Mouse (Mus musculus): ENCODE results near the gene Acsl5. TPM values are rescaled to one million over a fixed set of nuclear protein-coding genes. Genes with fewer than 3 reads are reported as not detected.
A peak's percentile ranks its signal among the peaks of the same experiment; 100 is the strongest.

Acsl5 gene
- polyA plus RNA-seq, 1 experiment from 2014 or later = 17.1 TPM

GRCm38 (mm10) chr19:55316901-55317300, 65.2 kb downstream of the Acsl5 start:
- Histone ChIP-seq H3K4me3 (peak overlapping the region; percentile 90), H3K9ac (peak overlapping the region; percentile 87; the same call in 1 of the 2 replicates), H3K36me3 (peaks cover 5% of the 10 kb centered on the region), H3K4me1 (replicated peaks) (peaks cover 46% of the 10 kb centered on the region), H3K4me2 (peak overlapping the region; percentile 93), H3K9me3 (no peaks in the 10 kb centered on the region), H3K27me3 (no peaks in the 10 kb centered on the region), H3K27ac (replicated peaks) (no peak overlapping the region)
- ATAC-seq (ENCODE audit: low read depth) = no peak
- WGBS = 65% methylated on average over 10 of the region's 10 CpGs

GRCm38 (mm10) chr19:55319036-55319435, 67.3 kb downstream of the Acsl5 start:
- WGBS = 85% methylated on average over 3 of the region's 3 CpGs
- H3K4me3 ChIP-seq = no peak overlapping the region
- peaks cover 16% of the 10 kb centered on the region; the same call in 1 of the 2 replicates for H3K36me3 ChIP-seq
- no peak for ATAC-seq (ENCODE audit: low read depth)
- no peak overlapping the region for H3K9ac ChIP-seq
- no peaks in the 10 kb centered on the region for H3K27me3 ChIP-seq
- no peak overlapping the region for H3K27ac ChIP-seq (replicated peaks)
- H3K4me2 ChIP-seq = no peak overlapping the region
- H3K4me1 ChIP-seq (replicated peaks) = peaks cover 34% of the 10 kb centered on the region
- H3K9me3 ChIP-seq = no peaks in the 10 kb centered on the region

- H3K4me3 ChIP-seq = no peak overlapping the region
- no peak overlapping the region for H3K27ac ChIP-seq (replicated peaks)
- WGBS = 71% methylated on average over 5 of the region's 5 CpGs
- H3K4me1 ChIP-seq (replicated peaks) = peaks cover 30% of the 10 kb centered on the region
- H3K27me3 ChIP-seq = no peaks in the 10 kb centered on the region
- ATAC-seq (ENCODE audit: low read depth) = no peak
- H3K4me2 ChIP-seq = no peak overlapping the region
- peaks cover 16% of the 10 kb centered on the region; the same call in 1 of the 2 replicates for H3K36me3 ChIP-seq
- no peaks in the 10 kb centered on the region for H3K9me3 ChIP-seq
- H3K9ac ChIP-seq = no peak overlapping the region
These were observed 67.8 kb downstream of the Acsl5 start for GRCm38 (mm10) chr19:55319521-55319920.

- 94% methylated on average over 8 of the region's 8 CpGs for WGBS
- no peak for ATAC-seq (ENCODE audit: low read depth)
These were observed 70.9 kb downstream of the Acsl5 start for GRCm38 (mm10) chr19:55322604-55323003.

GRCm38 (mm10) chr19:55327510-55327909, 75.8 kb downstream of the Acsl5 start:
- H3K9me3 ChIP-seq = no peaks in the 10 kb centered on the region
- ATAC-seq (ENCODE audit: low read depth) = no peak
- WGBS = 86% methylated on average over 4 of the region's 4 CpGs
- H3K9ac ChIP-seq = no peak overlapping the region
- peaks cover 51% of the 10 kb centered on the region for H3K36me3 ChIP-seq
- no peak overlapping the region for H3K27ac ChIP-seq (replicated peaks)
- no peak overlapping the region for H3K4me3 ChIP-seq
- no peaks in the 10 kb centered on the region for H3K27me3 ChIP-seq
- no peak overlapping the region for H3K4me2 ChIP-seq
- H3K4me1 ChIP-seq (replicated peaks) = no peaks in the 10 kb centered on the region

More at GRCm38 (mm10) chr19:55322604-55323003, 70.9 kb downstream of the Acsl5 start:
- Histone ChIP-seq H3K9me3 (no peaks in the 10 kb centered on the region), H3K36me3 (peaks cover 20% of the 10 kb centered on the region), H3K4me1 (replicated peaks) (peaks cover 7% of the 10 kb centered on the region; the same call in 1 of the 2 replicates), H3K27me3 (no peaks in the 10 kb centered on the region), H3K4me2 (no peak overlapping the region), H3K9ac (no peak overlapping the region), H3K27ac (replicated peaks) (no peak overlapping the region), H3K4me3 (no peak overlapping the region)

GRCm38 (mm10) chr19:55331776-55332175, 80.0 kb downstream of the Acsl5 start:
- H3K4me2 ChIP-seq = no peak overlapping the region
- no peaks in the 10 kb centered on the region for H3K9me3 ChIP-seq
- no peak overlapping the region for H3K27ac ChIP-seq (replicated peaks)
- ATAC-seq (ENCODE audit: low read depth) = no peak
- no peaks in the 10 kb centered on the region for H3K27me3 ChIP-seq
- H3K9ac ChIP-seq = no peak overlapping the region
- WGBS = 95% methylated on average over 5 of the region's 5 CpGs
- peaks cover 33% of the 10 kb centered on the region for H3K36me3 ChIP-seq
- no peak overlapping the region for H3K4me3 ChIP-seq
- 0 out of 2 replicates have a peak, but pooled peaks cover 3% of the 10 kb centered on the region for H3K4me1 ChIP-seq (replicated peaks)

- H3K36me3 ChIP-seq = peaks cover 32% of the 10 kb centered on the region
- H3K4me2 ChIP-seq = no peak overlapping the region
- H3K27me3 ChIP-seq = no peaks in the 10 kb centered on the region
- 93% methylated on average over 8 of the region's 8 CpGs for WGBS
- 0 out of 2 replicates have a peak, but pooled peaks cover 8% of the 10 kb centered on the region for H3K4me1 ChIP-seq (replicated peaks)
- H3K27ac ChIP-seq (replicated peaks) = no peak overlapping the region
- no peak overlapping the region for H3K4me3 ChIP-seq
- H3K9ac ChIP-seq = no peak overlapping the region
- no peaks in the 10 kb centered on the region for H3K9me3 ChIP-seq
- peak; percentile 85 for ATAC-seq (ENCODE audit: low read depth)
These were observed 81.0 kb downstream of the Acsl5 start for GRCm38 (mm10) chr19:55332641-55333268.

- no peak for ATAC-seq (ENCODE audit: low read depth)
- no peak overlapping the region for H3K27ac ChIP-seq (replicated peaks)
These were observed 84.1 kb downstream of the Acsl5 start for GRCm38 (mm10) chr19:55335881-55336280.

GRCm38 (mm10) chr19:55336441-55336840, 84.7 kb downstream of the Acsl5 start:
- H3K9me3 ChIP-seq = no peaks in the 10 kb centered on the region
- ATAC-seq (ENCODE audit: low read depth) = no peak
- WGBS = 83% methylated on average over 12 of the region's 12 CpGs
- H3K9ac ChIP-seq = no peak overlapping the region
- H3K27me3 ChIP-seq = no peaks in the 10 kb centered on the region
- no peak overlapping the region for H3K4me3 ChIP-seq
- H3K36me3 ChIP-seq = 0 out of 2 replicates have a peak, but pooled peaks cover 2% of the 10 kb centered on the region
- 0 out of 2 replicates have a peak, but pooled peaks cover 8% of the 10 kb centered on the region for H3K4me1 ChIP-seq (replicated peaks)
- H3K27ac ChIP-seq (replicated peaks) = no peak overlapping the region
- H3K4me2 ChIP-seq = no peak overlapping the region

More at GRCm38 (mm10) chr19:55335881-55336280, 84.1 kb downstream of the Acsl5 start:
- H3K36me3 ChIP-seq = peaks cover 6% of the 10 kb centered on the region
- 0 out of 2 replicates have a peak, but pooled peaks cover 8% of the 10 kb centered on the region for H3K4me1 ChIP-seq (replicated peaks)
- no peak overlapping the region for H3K9ac ChIP-seq
- no peak overlapping the region for H3K4me3 ChIP-seq
- no peaks in the 10 kb centered on the region for H3K9me3 ChIP-seq
- WGBS = 96% methylated on average over 1 of the region's 1 CpGs
- H3K4me2 ChIP-seq = no peak overlapping the region
- no peaks in the 10 kb centered on the region for H3K27me3 ChIP-seq

- Histone ChIP-seq H3K9ac (no peak overlapping the region), H3K27me3 (no peaks in the 10 kb centered on the region), H3K4me3 (no peak overlapping the region), H3K9me3 (no peaks in the 10 kb centered on the region), H3K4me2 (no peak overlapping the region), H3K27ac (replicated peaks) (no peak overlapping the region), H3K36me3 (no peaks in the 10 kb centered on the region), H3K4me1 (replicated peaks) (0 out of 2 replicates have a peak, but pooled peaks cover 8% of the 10 kb centered on the region)
- WGBS = 81% methylated on average over 9 of the region's 9 CpGs
- ATAC-seq (ENCODE audit: low read depth) = no peak
These were observed 85.3 kb downstream of the Acsl5 start for GRCm38 (mm10) chr19:55337066-55337465.

GRCm38 (mm10) chr19:55337664-55338063, 85.9 kb downstream of the Acsl5 start:
- WGBS = 92% methylated on average over 10 of the region's 10 CpGs

GRCm38 (mm10) chr19:55340521-55340920, 88.8 kb downstream of the Acsl5 start:
- Histone ChIP-seq H3K36me3 (no peaks in the 10 kb centered on the region), H3K9ac (no peak overlapping the region), H3K4me2 (no peak overlapping the region), H3K4me1 (replicated peaks) (0 out of 2 replicates have a peak, but pooled peaks cover 8% of the 10 kb centered on the region), H3K27me3 (no peaks in the 10 kb centered on the region), H3K27ac (replicated peaks) (no peak overlapping the region), H3K9me3 (no peaks in the 10 kb centered on the region), H3K4me3 (no peak overlapping the region)
- no peak for ATAC-seq (ENCODE audit: low read depth)
- 90% methylated on average over 6 of the region's 6 CpGs for WGBS

More at GRCm38 (mm10) chr19:55337664-55338063, 85.9 kb downstream of the Acsl5 start:
- Histone ChIP-seq H3K9ac (no peak overlapping the region), H3K9me3 (no peaks in the 10 kb centered on the region), H3K4me1 (replicated peaks) (0 out of 2 replicates have a peak, but pooled peaks cover 8% of the 10 kb centered on the region), H3K36me3 (no peaks in the 10 kb centered on the region), H3K27ac (replicated peaks) (no peak overlapping the region), H3K4me2 (no peak overlapping the region), H3K27me3 (no peaks in the 10 kb centered on the region), H3K4me3 (no peak overlapping the region)
- no peak for ATAC-seq (ENCODE audit: low read depth)
